Mouse (Mus musculus) liver, adult 2 months (tissue): ENCODE measurements at regions not wholly inside any gene's neighbourhood (a gene's known extent, or its start where the extent isn't known, plus 50 kb on each side); places are given as distances from the start of the nearest gene placed in this dataset.
"Not testable (repeated sequence)": the region's sequence is repeated elsewhere in the genome, so short reads cannot be mapped to it uniquely, and the experiment has no call there.

Source experiments
- CTCF ChIP-seq: fragments of 200-500 bp; IDR thresholded peaks from 2 replicates; pipeline ENCODE4 v1.5.1; 2011; ENCODE audit warnings: low read depth, low read length, control low read depth
- POLR2A ChIP-seq: fragments of 200-500 bp; IDR thresholded peaks from 2 replicates; pipeline ENCODE4 v1.6.1; 2011; ENCODE audit warnings: low read length, control low read depth; ENCODE audit not compliant: insufficient read depth; ENCODE audit errors: extremely low read depth

GRCm38 (mm10) chr7:60391011-60391863 lies 251.2 kb upstream of the Snrpn start:
- not testable (repeated sequence) for TF ChIP-seq CTCF, POLR2A
